Mouse (Mus musculus) embryonic fibroblast, embryonic 13.5 days (primary cell): ENCODE data around the gene Arfip2. TPM values are rescaled to one million over a fixed set of nuclear protein-coding genes. Genes with fewer than 3 reads are reported as not detected.

ENCODE experiments used
- H3K27ac ChIP-seq: 2 replicates; pipeline ENCODE4 v1.5.1; 2012; ENCODE audit warnings: low read length, control low read depth, inconsistent platforms; ENCODE audit not compliant: insufficient read depth
- H3K4me1 ChIP-seq: 2 replicates; pipeline ENCODE4 v1.6.1; 2011; ENCODE audit warnings: low read length; ENCODE audit not compliant: control insufficient read depth, insufficient read depth
- H3K4me3 ChIP-seq: 2 replicates; pipeline ENCODE4 v1.5.1; 2011; ENCODE audit warnings: mild to moderate bottlenecking, control low read depth, low read length; ENCODE audit not compliant: insufficient read depth
- CTCF ChIP-seq: IDR thresholded peaks from 2 replicates; pipeline ENCODE4 v1.5.1; 2011; ENCODE audit warnings: mild to moderate bottlenecking, control low read depth, low read length, moderate library complexity, borderline replicate concordance; ENCODE audit not compliant: insufficient read depth
- POLR2A ChIP-seq: IDR thresholded peaks from 2 replicates; pipeline ENCODE4 v1.6.1; 2011; ENCODE audit warnings: low read depth, mild to moderate bottlenecking, control low read depth, low read length, moderate library complexity
- polyA plus RNA-seq: library from polyadenylated mRNA; stranded (reverse); fragments of >200 nt; gene quantifications from 2 replicates; pipeline ENCODE4 v1.2.4, GENCODE M21; 2011; ENCODE audit warnings: low read depth; ENCODE audit not compliant: missing spikeins, insufficient read length

Gene Arfip2
- polyA plus RNA-seq, 1 experiment: 43.6 TPM

GRCm38 (mm10) chr7:105634272-105634920 lies 5.8 kb downstream of the Arfip2 start:
- H3K4me3 ChIP-seq: no peak overlapping the region
- no peak for TF ChIP-seq CTCF
- 0 out of 2 replicates have a peak, but pooled peaks have one; percentile 0 for TF ChIP-seq POLR2A
- H3K27ac ChIP-seq: no peak overlapping the region
- 0 out of 2 replicates have a peak, but pooled peaks cover 3% of the 10 kb centered on the region for H3K4me1 ChIP-seq

- H3K4me3 ChIP-seq: peak overlapping the region; percentile 25
- TF ChIP-seq POLR2A: peak; percentile 69
- TF ChIP-seq CTCF: no peak
- peak overlapping the region; percentile 54 for H3K27ac ChIP-seq
- peaks cover 8% of the 10 kb centered on the region; the same call in 1 of the 2 replicates for H3K4me1 ChIP-seq
Measured at GRCm38 (mm10) chr7:105633801-105634135, 6.4 kb downstream of the Arfip2 start.

- TF ChIP-seq CTCF (no peak), POLR2A (peak; percentile 27)
- peak within 1 kb of the TSS; percentile 54 for H3K27ac ChIP-seq
- peak within 1 kb of the TSS; percentile 95 for H3K4me3 ChIP-seq
- peaks cover 9% of the 10 kb centered on the region; the same call in 1 of the 2 replicates for H3K4me1 ChIP-seq
Measured at GRCm38 (mm10) chr7:105633127-105633800, 7.0 kb downstream of the Arfip2 start, which contains the start of gene Trim3. Gene Trim3 (minus strand): TSS chr7:105633571.

GRCm38 (mm10) chr7:105632551-105632972 lies 7.7 kb downstream of the Arfip2 start:
- Histone ChIP-seq H3K27ac (no peak overlapping the region), H3K4me3 (peak overlapping the region; percentile 95), H3K4me1 (peaks cover 9% of the 10 kb centered on the region; the same call in 1 of the 2 replicates)
- TF ChIP-seq POLR2A (no peak), CTCF (no peak)

GRCm38 (mm10) chr7:105628633-105629032 lies 11.6 kb downstream of the Arfip2 start:
- no peak overlapping the region for H3K27ac ChIP-seq
- peaks cover 6% of the 10 kb centered on the region; the same call in 1 of the 2 replicates for H3K4me1 ChIP-seq
- H3K4me3 ChIP-seq: no peak overlapping the region
- no peak for TF ChIP-seq CTCF
- TF ChIP-seq POLR2A: no peak

- H3K27ac ChIP-seq: no peak overlapping the region
- TF ChIP-seq CTCF (no peak), POLR2A (no peak)
- H3K4me1 ChIP-seq: peaks cover 25% of the 10 kb centered on the region; the same call in 1 of the 2 replicates
- no peak overlapping the region for H3K4me3 ChIP-seq
Measured at GRCm38 (mm10) chr7:105625397-105625796, 14.8 kb downstream of the Arfip2 start.

- Histone ChIP-seq H3K27ac (peak overlapping the region; percentile 83), H3K4me3 (no peak overlapping the region), H3K4me1 (peaks cover 19% of the 10 kb centered on the region; the same call in 1 of the 2 replicates)
- TF ChIP-seq CTCF: no peak
- TF ChIP-seq POLR2A: no peak
Measured at GRCm38 (mm10) chr7:105621646-105622292, 18.4 kb downstream of the Arfip2 start.

GRCm38 (mm10) chr7:105621053-105621452 lies 19.2 kb downstream of the Arfip2 start:
- TF ChIP-seq CTCF (no peak), POLR2A (no peak)
- peaks cover 19% of the 10 kb centered on the region; the same call in 1 of the 2 replicates for H3K4me1 ChIP-seq
- H3K4me3 ChIP-seq: no peak overlapping the region
- peak overlapping the region; percentile 83 for H3K27ac ChIP-seq

- Histone ChIP-seq H3K4me1 (peaks cover 24% of the 10 kb centered on the region; the same call in 1 of the 2 replicates), H3K27ac (no peak overlapping the region), H3K4me3 (no peak overlapping the region)
- TF ChIP-seq POLR2A: no peak
- TF ChIP-seq CTCF: no peak
Measured at GRCm38 (mm10) chr7:105619701-105620100, 20.5 kb downstream of the Arfip2 start.
